Mouse (Mus musculus) megakaryocyte, adult 5-6 weeks (primary cell): ENCODE data around the gene Stat4. TPM values are rescaled to one million over a fixed set of nuclear protein-coding genes. Genes with fewer than 3 reads are reported as not detected.

Experiments
- ATAC-seq: 2 replicates; pipeline ENCODE4 v1.8.0; 2016; ENCODE audit warnings: mild to moderate bottlenecking, inconsistent platforms; ENCODE audit not compliant: poor library complexity, severe bottlenecking
- total RNA-seq, 2 experiments: library from RNA; stranded (forward) in 1 of 2; stranded (reverse) in 1 of 2; fragments of 153-499, 151-499 nt in 1 of 2; fragments of 221-1000, 200-1000 nt in 1 of 2; gene quantifications; 2 replicates each; pipeline versions ENCODE4 v1.2.3 to v1.2.4; 2015 to 2017

Gene Stat4
- total RNA-seq, 2 experiments from 2014 or later, result 13.2 to 19.3 TPM

DNA sequence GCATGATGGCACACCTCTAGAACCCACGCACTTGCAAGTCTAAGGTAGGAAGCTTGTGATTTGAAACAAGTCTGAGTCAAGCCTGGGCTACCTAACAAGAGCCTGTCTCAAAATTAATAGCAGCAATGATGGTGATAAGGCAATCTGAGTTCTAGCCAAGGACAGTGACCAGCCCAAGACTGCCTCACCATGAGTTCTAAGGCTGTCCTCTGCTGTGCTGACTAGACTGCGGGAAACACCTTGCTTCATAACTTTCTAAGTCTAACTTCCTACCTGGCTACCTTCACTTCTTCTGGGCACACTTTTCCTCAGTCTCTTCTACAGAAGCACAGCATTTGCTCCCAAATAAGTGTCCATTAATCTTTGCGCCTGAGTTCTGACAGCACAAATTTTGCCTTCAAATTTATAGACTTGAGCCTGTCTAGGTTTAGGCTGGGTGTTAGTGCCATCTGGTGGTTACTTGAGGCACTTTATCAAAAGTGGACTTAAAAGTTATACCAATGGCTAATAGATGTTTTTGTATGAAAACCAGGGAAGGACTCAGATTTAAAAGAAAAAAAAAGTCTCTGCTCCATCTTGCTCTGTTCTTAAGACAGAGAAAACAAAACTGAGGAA, 111.8 kb downstream of the Stat4 start:
- ATAC-seq, result peak; percentile 83

GRCm38 (mm10) chr1:52100496-52100895, 113.5 kb downstream of the Stat4 start:
- ATAC-seq, result peak; percentile 80

GRCm38 (mm10) chr1:52102795-52103194, 115.8 kb downstream of the Stat4 start:
- no peak for ATAC-seq

- no peak for ATAC-seq
These were observed 120.3 kb downstream of the Stat4 start for GRCm38 (mm10) chr1:52107206-52107605.

GRCm38 (mm10) chr1:52111217-52111616, 124.3 kb downstream of the Stat4 start:
- ATAC-seq, result no peak

DNA sequence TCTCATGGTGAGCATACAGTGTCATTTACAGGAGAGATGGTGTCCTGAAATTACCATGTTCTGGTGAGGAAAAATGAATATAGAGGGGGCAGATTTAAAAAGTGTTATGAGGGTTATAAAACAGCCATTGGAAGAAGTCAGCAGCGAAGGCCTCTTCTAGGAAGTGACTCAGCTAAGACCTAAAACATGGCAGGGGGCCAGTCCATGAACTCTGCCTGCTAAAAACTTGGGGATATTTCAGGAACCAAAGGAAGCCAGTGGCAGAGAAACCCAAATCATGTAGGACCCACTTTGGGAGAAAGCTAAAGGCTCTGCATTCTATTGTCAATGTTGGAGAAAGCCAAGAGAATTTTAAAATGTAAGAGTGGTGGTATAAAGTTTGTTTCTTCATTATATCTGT, 125.4 kb downstream of the Stat4 start:
- ATAC-seq, result no peak

- ATAC-seq, result no peak
These were observed 126.2 kb downstream of the Stat4 start for GRCm38 (mm10) chr1:52113067-52113665.

GRCm38 (mm10) chr1:52113666-52114069, 126.7 kb downstream of the Stat4 start:
- peak; percentile 100 for ATAC-seq

- no peak for ATAC-seq
These were observed 129.5 kb downstream of the Stat4 start for GRCm38 (mm10) chr1:52116441-52116840.

DNA sequence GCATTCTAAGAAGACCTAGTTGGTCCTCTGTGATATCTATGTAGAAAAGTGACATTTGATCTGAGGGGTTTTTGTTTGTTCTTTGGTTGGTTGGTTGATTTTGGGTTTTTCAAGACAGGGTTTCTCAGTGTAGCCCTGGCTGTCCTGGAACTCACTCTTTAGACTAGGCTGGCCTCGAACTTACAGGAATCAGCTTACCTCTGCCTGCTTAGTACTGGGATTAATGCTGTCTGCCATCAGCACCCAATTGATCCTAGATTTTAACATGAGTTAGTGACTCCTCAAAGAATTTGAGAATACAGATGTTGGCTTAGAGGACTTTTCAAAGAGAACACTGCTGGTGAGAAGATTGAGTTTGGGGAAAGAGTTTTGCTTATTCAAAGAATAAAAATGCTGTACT, 130.8 kb downstream of the Stat4 start:
- ATAC-seq, result no peak

- ATAC-seq, result peak; percentile 98
These were observed 132.1 kb downstream of the Stat4 start, which contains the start of gene Stat1 for GRCm38 (mm10) chr1:52118860-52119591. Gene Stat1 (plus strand): TSS chr1:52119440.

GRCm38 (mm10) chr1:52119691-52120090, 132.7 kb downstream of the Stat4 start:
- peak; percentile 36; the same call in 1 of the 2 replicates for ATAC-seq

DNA sequence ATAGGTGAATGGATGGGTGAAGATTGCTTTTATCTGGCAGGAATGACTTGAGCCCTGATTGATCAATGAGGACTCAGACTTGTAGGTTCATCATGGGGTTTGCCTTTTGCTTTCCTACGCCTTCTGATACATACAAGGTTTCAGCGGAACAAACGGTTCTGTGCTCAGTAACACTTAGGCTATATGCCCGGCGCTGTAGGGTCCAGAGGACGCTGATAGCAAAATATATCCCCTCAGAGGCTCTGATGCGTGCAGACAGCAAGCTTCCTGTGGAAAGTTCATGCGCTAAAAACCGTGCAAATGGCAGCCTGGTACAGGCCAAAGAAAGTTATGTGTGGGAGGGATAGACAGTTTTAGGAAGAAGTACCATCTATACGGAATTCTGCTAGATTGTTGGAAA, 133.2 kb downstream of the Stat4 start:
- ATAC-seq, result no peak

- ATAC-seq, result no peak
These were observed 134.1 kb downstream of the Stat4 start for GRCm38 (mm10) chr1:52121052-52121451.

- ATAC-seq, result peak; percentile 71
These were observed 137.9 kb downstream of the Stat4 start for GRCm38 (mm10) chr1:52124818-52125217.

- ATAC-seq, result no peak
These were observed 140.4 kb downstream of the Stat4 start for GRCm38 (mm10) chr1:52127350-52127749.

DNA sequence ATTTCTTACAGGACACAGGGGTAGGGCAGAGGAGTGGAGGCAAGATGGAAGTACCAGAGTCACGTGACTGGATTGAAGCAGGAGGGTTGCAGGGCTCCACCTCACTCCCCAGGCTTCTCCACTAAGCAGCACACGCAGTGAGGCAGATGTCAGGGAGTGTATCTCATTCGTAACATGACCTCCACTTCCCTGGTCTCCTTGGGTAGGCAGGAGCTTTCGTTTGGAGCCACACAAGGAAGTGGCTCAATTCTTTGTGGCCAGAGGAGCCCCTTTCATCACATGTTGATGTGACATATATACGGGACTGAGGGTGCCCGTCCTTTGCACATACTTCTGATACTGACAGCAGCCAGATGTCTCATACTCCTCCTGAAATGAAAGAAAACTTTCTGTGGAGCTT, 142.8 kb downstream of the Stat4 start:
- ATAC-seq, result peak; percentile 91

DNA sequence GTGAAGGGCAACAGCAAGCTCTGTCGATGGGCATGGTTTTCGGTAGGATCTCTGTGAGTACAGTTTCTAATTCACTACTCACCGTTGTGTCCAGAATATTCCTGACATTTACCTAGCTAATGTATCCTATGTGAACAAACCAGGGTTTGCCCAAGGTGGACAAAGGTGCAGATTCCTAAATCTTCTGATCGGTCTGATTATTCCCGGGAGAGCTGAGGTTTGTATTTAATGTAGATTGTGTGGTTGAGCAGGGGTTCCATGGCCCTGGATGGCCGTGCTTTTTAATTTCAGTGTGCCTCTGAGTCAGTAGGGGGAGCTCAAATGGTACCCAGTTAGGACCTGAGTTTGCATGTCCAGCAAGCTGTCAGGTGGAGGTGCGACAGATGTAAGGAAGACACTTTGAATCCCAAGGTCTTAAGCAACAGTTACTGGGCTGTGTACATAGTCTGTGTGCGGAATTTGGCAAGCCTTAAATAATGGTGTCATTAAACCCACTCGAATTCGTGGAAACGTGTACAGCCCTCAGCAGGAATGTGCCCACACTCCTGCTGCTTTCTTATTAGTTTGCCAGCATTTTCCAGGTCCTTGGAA, 144.9 kb downstream of the Stat4 start:
- no peak for ATAC-seq

DNA sequence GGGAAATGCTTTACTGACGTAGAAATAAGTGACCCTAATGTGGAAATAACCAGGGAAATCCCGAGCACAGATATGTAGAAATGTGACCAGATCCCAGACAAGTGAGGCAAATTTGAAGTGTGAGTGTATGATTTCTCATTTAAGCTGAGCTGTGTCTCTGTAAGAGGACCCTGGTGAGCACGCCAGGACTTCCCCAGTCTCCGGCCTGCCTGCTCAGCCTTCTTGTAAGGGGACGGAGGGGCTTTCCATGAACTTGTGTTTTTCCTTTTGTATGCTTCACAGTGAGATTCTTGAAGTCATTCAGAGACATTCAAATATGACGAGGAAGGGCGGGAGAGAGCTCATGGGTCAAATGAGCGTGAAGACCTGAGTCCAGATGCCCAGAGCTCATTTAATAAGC, 146.3 kb downstream of the Stat4 start:
- ATAC-seq, result no peak

DNA sequence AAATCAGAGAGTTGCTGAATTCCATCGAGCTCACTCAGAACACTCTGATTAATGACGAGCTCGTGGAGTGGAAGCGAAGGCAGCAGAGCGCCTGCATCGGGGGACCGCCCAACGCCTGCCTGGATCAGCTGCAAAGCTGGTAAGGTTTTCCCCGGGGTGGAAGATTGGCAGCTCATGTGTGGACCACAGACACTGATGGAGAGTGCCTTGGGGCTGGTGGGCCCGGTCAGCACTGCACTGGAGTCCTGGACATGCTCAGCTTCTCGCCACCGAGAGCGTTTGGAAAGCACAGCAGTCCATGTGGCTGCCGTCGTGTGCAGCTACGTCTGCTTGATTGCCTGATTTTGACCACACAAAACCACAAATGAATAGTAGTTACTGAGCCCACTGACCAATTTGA, 150.3 kb downstream of the Stat4 start:
- no peak for ATAC-seq

GRCm38 (mm10) chr1:52140534-52140933, 153.6 kb downstream of the Stat4 start:
- no peak for ATAC-seq

DNA sequence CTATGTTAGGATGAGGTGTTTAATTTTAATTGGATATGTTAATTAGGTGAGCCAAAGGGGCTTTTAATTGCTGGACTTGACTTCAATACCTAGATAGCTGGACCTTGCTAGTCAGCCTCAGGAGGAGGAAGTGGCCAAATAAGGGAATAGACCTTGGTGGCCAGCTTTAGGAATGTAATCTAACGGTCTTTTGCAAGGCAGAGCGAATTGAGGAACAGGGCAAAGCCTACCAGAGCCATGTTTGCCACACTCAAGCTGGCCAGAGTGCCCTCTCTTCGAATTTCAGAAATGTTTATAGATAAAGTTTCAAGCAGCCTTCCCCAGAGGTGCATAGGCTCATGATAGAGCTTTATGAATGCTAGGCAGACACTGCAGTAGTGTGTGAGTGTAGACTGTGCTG, 154.5 kb downstream of the Stat4 start:
- ATAC-seq, result peak; percentile 90
